Mouse (Mus musculus) heart, adult 2 months (tissue): ENCODE results near the gene Mlana. TPM values are rescaled to one million over a fixed set of nuclear protein-coding genes. Genes with fewer than 3 reads are reported as not detected.

Experiments used
- DNase-seq, 2 experiments: peaks; one replicate each; pipeline ENCODE4 v3.0.0; 2021
- H3K27ac ChIP-seq: fragments of 200-600 bp; 2 replicates; pipeline ENCODE4 v1.8.1; 2022
- H3K27me3 ChIP-seq: fragments of 200-500 bp; 2 replicates; pipeline ENCODE4 v1.6.1; 2012; ENCODE audit warnings: mild to moderate bottlenecking, low read length, inconsistent platforms, mixed read lengths; ENCODE audit not compliant: control insufficient read depth, insufficient read depth
- H3K36me3 ChIP-seq: fragments of 200-500 bp; 2 replicates; pipeline ENCODE4 v1.6.1; 2012; ENCODE audit warnings: low read length, inconsistent platforms; ENCODE audit not compliant: control insufficient read depth, insufficient read depth
- H3K4me1 ChIP-seq: fragments of 200-500 bp; 2 replicates; pipeline ENCODE4 v1.6.1; 2011; ENCODE audit warnings: low read length; ENCODE audit not compliant: control insufficient read depth, insufficient read depth
- H3K4me3 ChIP-seq: fragments of 200-600 bp; 2 replicates; pipeline ENCODE4 v1.8.1; 2022
- H3K79me2 ChIP-seq: fragments of 200-500 bp; replicated peaks from 2 replicates; pipeline ENCODE4 v1.6.1; 2012; ENCODE audit warnings: mild to moderate bottlenecking, inconsistent platforms, low read length, moderate library complexity, mixed read lengths; ENCODE audit not compliant: control insufficient read depth, insufficient read depth
- H3K9ac ChIP-seq: fragments of 200-500 bp; 2 replicates; pipeline ENCODE4 v1.6.1; 2012; ENCODE audit warnings: low read depth, mild to moderate bottlenecking, control low read depth, inconsistent platforms, low read length, mixed read lengths
- CTCF ChIP-seq: fragments of 200-600 bp; IDR thresholded peaks from 2 replicates; pipeline ENCODE4 v1.8.1; 2022; ENCODE audit warnings: antibody characterized with exemption, mild to moderate bottlenecking, moderate library complexity
- EP300 ChIP-seq: fragments of 200-500 bp; IDR thresholded peaks from 2 replicates; pipeline ENCODE4 v1.6.1; 2011; ENCODE audit warnings: low read depth, low read length, control low read depth; ENCODE audit not compliant: insufficient read depth
- POLR2A ChIP-seq: fragments of 200-500 bp; IDR thresholded peaks from 2 replicates; pipeline ENCODE4 v1.6.1; 2011; ENCODE audit warnings: mild to moderate bottlenecking, low read depth, low read length, control low read depth; ENCODE audit not compliant: insufficient read depth
- WGBS: fragments of 180-500 bp; shearing (Covaris S2); methylation state at CpG from one replicate; pipeline ENCODE4 v1.1.7; 2018; 5-methylcytosine and 5-hydroxymethylcytosine counted together
- intact Hi-C: fragments of 180-260 bp; cut with DNase I; formaldehyde crosslinking; loops from one replicate; pipeline ENCODE4 v1.15.1; 2025
- polyA plus RNA-seq: library from polyadenylated mRNA; depleted of rRNA; stranded (reverse); fragments of >200 nt; gene quantifications from 2 replicates; pipeline ENCODE4 v1.2.3, GENCODE M21; 2012; rRNA removed
- total RNA-seq, 2 experiments: library from RNA; stranded (reverse); gene quantifications; 2 replicates each; pipeline ENCODE4 v1.2.3; 2021

The Mlana gene
- total and polyA plus RNA-seq, 3 experiments: 0.59 to 4.2 (median 1.4) TPM

GRCm38 (mm10) chr19:29740661-29741060, 43.0 kb downstream of the Mlana start:
- no peak overlapping the region for H3K27ac ChIP-seq
- WGBS: 77% methylated on average over 1 of the region's 1 CpGs
- H3K79me2 ChIP-seq: no peaks in the 10 kb centered on the region
- intact Hi-C loops: no loop called here
- TF ChIP-seq POLR2A (no peak), CTCF (no peak), EP300 (no peak)
- H3K27me3 ChIP-seq: no peaks in the 10 kb centered on the region
- DNase-seq: no peak
- H3K4me1 ChIP-seq: no peaks in the 10 kb centered on the region
- no peak overlapping the region for H3K4me3 ChIP-seq
- H3K36me3 ChIP-seq: no peaks in the 10 kb centered on the region
- H3K9ac ChIP-seq: no peak overlapping the region

GRCm38 (mm10) chr19:29743531-29743930, 45.9 kb downstream of the Mlana start:
- Histone ChIP-seq H3K27me3 (no peaks in the 10 kb centered on the region), H3K79me2 (no peaks in the 10 kb centered on the region), H3K27ac (no peak overlapping the region), H3K4me3 (no peak overlapping the region), H3K36me3 (no peaks in the 10 kb centered on the region), H3K4me1 (no peaks in the 10 kb centered on the region), H3K9ac (no peak overlapping the region)
- no peak for DNase-seq
- no peak for TF ChIP-seq EP300
- TF ChIP-seq POLR2A: no peak
- TF ChIP-seq CTCF: no peak
- intact Hi-C loops: no loop called here
- WGBS: 94% methylated on average over 5 of the region's 5 CpGs

GRCm38 (mm10) chr19:29750994-29751393, 53.4 kb downstream of the Mlana start:
- Histone ChIP-seq H3K79me2 (no peaks in the 10 kb centered on the region; the same call in 1 of the 2 replicates), H3K4me1 (no peaks in the 10 kb centered on the region; the same call in 1 of the 2 replicates), H3K27me3 (no peaks in the 10 kb centered on the region), H3K27ac (no peak overlapping the region), H3K36me3 (no peaks in the 10 kb centered on the region), H3K4me3 (no peak overlapping the region), H3K9ac (no peak overlapping the region)
- DNase-seq: no peak
- 94% methylated on average over 3 of the region's 3 CpGs for WGBS
- intact Hi-C loops: no loop called here
- TF ChIP-seq CTCF (no peak), POLR2A (no peak), EP300 (no peak)

GRCm38 (mm10) chr19:29753939-29754338, 56.3 kb downstream of the Mlana start:
- TF ChIP-seq CTCF (no peak), EP300 (no peak), POLR2A (no peak)
- Histone ChIP-seq H3K27me3 (no peaks in the 10 kb centered on the region), H3K9ac (no peak overlapping the region), H3K36me3 (no peaks in the 10 kb centered on the region), H3K4me1 (no peaks in the 10 kb centered on the region; the same call in 1 of the 2 replicates), H3K4me3 (no peak overlapping the region), H3K79me2 (no peaks in the 10 kb centered on the region; the same call in 1 of the 2 replicates), H3K27ac (no peak overlapping the region)
- intact Hi-C loops: no loop called here
- 93% methylated on average over 2 of the region's 2 CpGs for WGBS
- DNase-seq: no peak

Other genes starting within 250 kb of the Mlana start
- 10 to 100 TPM; 16.9 to 20.6 TPM for gene Ric1, start 175.5 kb upstream of the Mlana start, total RNA-seq
- gene Ric1, start 175.5 kb upstream of the Mlana start, polyA plus RNA-seq: 9.2 and 15.0 TPM in 2 replicates
- gene Ermp1, start 49.4 kb upstream of the Mlana start, total RNA-seq: 10 to 100 TPM in 1 of 2 experiments, 1 to 10 TPM in 1; 8.9 to 10.5 TPM
- 6.5 and 12.0 TPM in 2 replicates for gene Ermp1, start 49.4 kb upstream of the Mlana start, polyA plus RNA-seq
- 10 to 100 TPM; 11.8 to 12.9 TPM for gene 9930021J03Rik, start 108.2 kb downstream of the Mlana start, total RNA-seq
- gene 9930021J03Rik, start 108.2 kb downstream of the Mlana start, polyA plus RNA-seq: 5.7 and 12.2 TPM in 2 replicates
- 10 to 100 TPM; 13.4 to 14.2 TPM for gene Ranbp6, start 115.2 kb downstream of the Mlana start, total RNA-seq
- gene Ranbp6, start 115.2 kb downstream of the Mlana start, polyA plus RNA-seq: 2.8 and 7.9 TPM in 2 replicates
- gene Il33, start 227.3 kb downstream of the Mlana start, total RNA-seq: 1 to 10 TPM; 5.7 to 8.2 TPM
- gene Il33, start 227.3 kb downstream of the Mlana start, polyA plus RNA-seq: 3.7 and 7.3 TPM in 2 replicates